Mouse (Mus musculus): ENCODE results near the gene Rilpl1. TPM values are rescaled to one million over a fixed set of nuclear protein-coding genes. Genes with fewer than 3 reads are reported as not detected.
"Not testable (repeated sequence)": the region's sequence is repeated elsewhere in the genome, so short reads cannot be mapped to it uniquely, and the experiment has no call there.

Rilpl1 gene
- polyA plus RNA-seq, 1 experiment from 2014 or later: 11.8 TPM

DNA sequence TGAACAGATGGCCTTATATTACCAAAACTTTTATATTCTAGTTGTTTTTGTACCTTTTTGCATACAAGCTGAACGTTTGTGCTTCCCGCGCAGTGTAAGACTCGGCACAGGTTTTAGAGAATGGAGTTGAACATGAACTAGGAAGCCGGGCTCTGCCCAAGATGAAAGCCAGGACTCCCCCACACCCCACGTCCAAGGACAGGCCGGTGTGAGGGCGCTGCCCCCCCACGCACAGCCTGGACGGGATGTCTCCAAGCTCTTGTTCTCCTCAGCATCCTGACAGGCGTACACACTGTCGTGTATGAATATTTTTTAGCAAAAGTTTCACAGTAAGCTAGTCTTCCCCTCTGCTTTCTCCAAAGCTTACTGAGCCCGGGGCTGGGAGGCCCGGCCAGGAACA lies 70.3 kb downstream of the Rilpl1 start:
- not testable (repeated sequence) for H3K4me1 ChIP-seq; H3K9ac ChIP-seq; H3K27me3 ChIP-seq (replicated peaks); ATAC-seq (replicated peaks); H3K9me3 ChIP-seq; H3K4me3 ChIP-seq; H3K4me2 ChIP-seq; H3K27ac ChIP-seq
- H3K36me3 ChIP-seq (replicated peaks): peaks cover 60% of the 10 kb centered on the region
- 94% methylated on average over 14 of the region's 14 CpGs for WGBS

DNA sequence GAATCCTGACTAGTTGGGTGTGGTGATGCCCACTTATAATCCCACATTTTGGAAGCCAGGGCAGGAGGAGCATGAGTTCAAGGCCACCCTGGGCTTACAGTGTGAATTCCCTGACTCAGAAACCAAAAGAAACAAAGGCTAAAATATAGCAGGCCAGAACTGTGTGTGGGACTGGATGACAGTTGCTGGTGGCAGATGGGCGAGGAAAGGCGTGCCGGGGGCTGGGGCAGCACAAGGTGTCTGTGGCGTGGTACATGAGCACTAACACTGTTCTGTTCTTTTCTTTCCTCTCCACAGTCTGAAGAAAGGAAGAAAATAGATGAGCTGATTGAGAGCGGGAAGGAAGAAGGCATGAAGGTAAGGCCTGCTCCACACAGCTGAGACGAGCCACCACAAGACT lies 74.4 kb downstream of the Rilpl1 start:
- Histone ChIP-seq H3K4me1 (no peaks in the 10 kb centered on the region), H3K4me3 (no peak overlapping the region), H3K27me3 (replicated peaks) (no peaks in the 10 kb centered on the region), H3K9ac (no peak overlapping the region), H3K27ac (no peak overlapping the region), H3K9me3 (no peaks in the 10 kb centered on the region), H3K36me3 (replicated peaks) (peaks cover 62% of the 10 kb centered on the region), H3K4me2 (no peak overlapping the region)
- WGBS: 95% methylated on average over 6 of the region's 6 CpGs
- no peak for ATAC-seq (replicated peaks)

DNA sequence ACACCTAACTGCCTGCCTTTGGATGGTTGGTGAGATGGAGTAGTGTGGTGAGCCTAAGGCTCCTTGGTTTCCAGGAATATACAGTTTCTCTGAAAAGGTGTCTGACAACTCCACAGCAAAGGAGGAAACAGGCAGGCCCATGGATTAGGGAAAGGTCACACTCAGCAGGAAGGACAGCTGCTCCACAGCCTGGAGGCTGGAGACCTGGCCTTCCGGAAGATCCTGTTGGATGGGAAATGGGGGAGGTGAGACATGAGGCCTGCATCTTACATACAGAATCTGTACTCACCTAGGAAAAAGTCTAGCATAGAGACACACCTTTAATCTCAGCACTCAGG lies 77.1 kb downstream of the Rilpl1 start:
- H3K36me3 ChIP-seq (replicated peaks): peaks cover 50% of the 10 kb centered on the region; the same call in 1 of the 2 replicates
- no peaks in the 10 kb centered on the region for H3K9me3 ChIP-seq
- no peak overlapping the region for H3K9ac ChIP-seq
- H3K27ac ChIP-seq: no peak overlapping the region
- ATAC-seq (replicated peaks): no peak
- no peak overlapping the region for H3K4me3 ChIP-seq
- 83% methylated on average over 1 of the region's 1 CpGs for WGBS
- H3K27me3 ChIP-seq (replicated peaks): no peaks in the 10 kb centered on the region
- H3K4me1 ChIP-seq: 0 out of 2 replicates have a peak, but pooled peaks cover 5% of the 10 kb centered on the region
- H3K4me2 ChIP-seq: no peak overlapping the region

DNA sequence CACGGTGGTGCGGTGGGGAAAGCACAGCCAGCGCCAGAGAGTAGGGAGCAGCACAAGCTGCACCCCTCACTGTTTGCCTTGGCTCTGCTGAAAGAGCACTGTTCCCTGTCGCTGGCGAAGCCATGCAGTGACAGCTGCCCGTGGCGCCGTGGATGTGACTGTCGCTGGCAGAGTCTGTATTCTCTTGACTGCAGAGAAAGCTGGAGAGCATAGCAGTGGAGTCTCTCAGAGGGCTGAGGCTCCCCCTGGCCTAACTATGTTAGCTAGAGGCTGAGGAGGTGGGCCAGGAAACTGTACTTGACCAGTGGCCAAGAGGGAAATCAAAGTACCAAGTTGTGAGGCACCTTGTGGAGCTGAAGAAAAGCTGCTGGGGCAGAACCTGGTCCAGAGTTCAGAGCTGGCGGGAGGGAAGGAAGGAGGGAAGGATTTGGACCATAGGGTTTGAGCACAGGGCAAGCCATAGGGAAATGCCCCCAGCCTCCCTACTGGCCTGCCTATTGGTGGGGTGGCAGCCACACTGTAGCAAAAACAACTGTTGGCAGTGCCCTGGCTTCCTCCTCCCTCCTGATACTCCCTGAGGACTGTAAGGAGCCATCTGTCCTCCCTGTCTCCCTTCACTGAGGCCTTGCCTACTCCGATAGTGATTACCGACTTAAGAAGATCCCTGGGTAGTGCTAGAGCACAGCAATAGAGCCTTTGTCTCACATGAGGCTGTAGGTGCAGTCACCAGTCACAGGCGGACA lies 77.7 kb downstream of the Rilpl1 start:
- Histone ChIP-seq H3K4me3 (no peak overlapping the region), H3K27ac (0 out of 2 replicates have a peak overlapping the region, but pooled peaks have one; percentile 8), H3K36me3 (replicated peaks) (peaks cover 46% of the 10 kb centered on the region; the same call in 1 of the 2 replicates), H3K4me1 (0 out of 2 replicates have a peak, but pooled peaks cover 9% of the 10 kb centered on the region), H3K9me3 (no peaks in the 10 kb centered on the region), H3K4me2 (no peak overlapping the region), H3K27me3 (replicated peaks) (no peaks in the 10 kb centered on the region), H3K9ac (no peak overlapping the region)
- WGBS: 77% methylated on average over 13 of the region's 13 CpGs
- no peak for ATAC-seq (replicated peaks)

DNA sequence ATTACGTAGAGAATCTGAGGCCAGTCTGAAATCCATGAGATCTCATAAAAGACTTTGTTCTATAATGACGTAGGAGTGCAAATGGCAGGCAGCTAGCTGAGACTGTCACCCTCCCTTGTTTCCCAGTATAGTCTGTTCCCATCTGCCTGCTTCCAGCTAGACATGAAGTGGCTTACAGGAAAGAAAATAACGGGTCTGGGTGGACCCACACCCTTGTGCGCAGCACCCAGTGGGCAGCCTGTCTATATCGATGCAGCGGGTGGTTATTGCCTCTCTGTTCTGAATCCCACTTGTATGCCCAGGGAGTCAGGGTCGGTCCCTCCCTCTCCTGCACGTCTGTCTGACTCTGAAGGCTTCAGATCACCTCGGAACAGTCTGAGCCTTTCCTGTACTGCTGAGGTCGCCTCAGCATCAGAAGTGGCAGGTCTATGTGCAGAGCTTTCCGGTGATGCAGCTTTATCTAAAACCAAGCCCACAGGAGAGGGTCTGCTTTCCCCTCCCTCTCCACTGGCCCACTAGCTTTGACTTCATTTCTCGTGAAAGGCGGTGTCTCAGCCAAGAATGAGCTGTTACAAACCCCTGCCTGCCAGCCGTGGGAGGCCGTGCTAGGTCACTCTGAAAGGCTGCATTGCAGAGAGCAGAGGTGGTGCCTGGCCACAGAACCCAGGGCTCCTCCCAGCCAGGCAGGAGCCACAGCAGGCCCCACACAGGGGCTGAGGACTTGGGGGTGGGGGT lies 78.5 kb downstream of the Rilpl1 start:
- no peak for ATAC-seq (replicated peaks)
- Histone ChIP-seq H3K4me3 (no peak overlapping the region), H3K36me3 (replicated peaks) (peaks cover 45% of the 10 kb centered on the region; the same call in 1 of the 2 replicates), H3K9me3 (no peaks in the 10 kb centered on the region), H3K27ac (no peak overlapping the region), H3K4me1 (0 out of 2 replicates have a peak, but pooled peaks cover 9% of the 10 kb centered on the region), H3K27me3 (replicated peaks) (no peaks in the 10 kb centered on the region), H3K9ac (no peak overlapping the region), H3K4me2 (no peak overlapping the region)
- WGBS: 77% methylated on average over 15 of the region's 15 CpGs

DNA sequence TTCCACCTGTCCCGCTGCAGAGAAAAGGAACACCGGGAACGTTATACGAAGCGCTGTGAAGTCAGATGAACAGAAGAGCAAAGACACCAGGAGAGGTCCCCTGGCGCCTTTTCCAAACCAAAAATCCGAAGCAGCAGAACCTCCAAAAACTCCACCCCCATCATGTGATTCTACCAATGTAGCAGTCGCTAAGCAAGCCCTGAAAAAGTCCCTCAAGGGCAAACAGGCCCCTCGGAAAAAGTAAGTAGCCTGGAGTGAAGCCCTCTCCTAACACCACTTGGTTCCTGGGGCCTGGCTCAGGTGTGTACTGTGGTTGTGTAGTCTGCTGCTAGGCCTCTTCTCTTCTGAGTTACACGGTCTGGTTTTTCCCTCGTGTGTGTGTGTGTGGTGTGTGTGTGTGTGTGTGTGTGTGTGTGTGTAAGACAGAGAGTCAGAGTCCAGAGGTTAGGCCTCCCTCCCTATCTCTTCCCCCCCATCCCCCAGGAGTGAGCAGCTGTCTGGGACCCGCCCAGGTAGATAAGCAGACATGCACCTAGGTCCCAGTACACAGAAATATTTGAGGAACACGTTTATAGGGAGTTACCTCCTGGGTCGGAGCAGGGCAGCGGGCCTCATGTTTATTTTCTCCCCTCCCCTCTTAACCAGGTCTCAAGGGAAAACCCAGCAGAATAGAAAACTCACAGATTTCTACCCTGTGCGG lies 80.4 kb downstream of the Rilpl1 start:
- peaks cover 38% of the 10 kb centered on the region; the same call in 1 of the 2 replicates for H3K36me3 ChIP-seq (replicated peaks)
- ATAC-seq (replicated peaks): no peak
- WGBS: 89% methylated on average over 16 of the region's 16 CpGs

DNA sequence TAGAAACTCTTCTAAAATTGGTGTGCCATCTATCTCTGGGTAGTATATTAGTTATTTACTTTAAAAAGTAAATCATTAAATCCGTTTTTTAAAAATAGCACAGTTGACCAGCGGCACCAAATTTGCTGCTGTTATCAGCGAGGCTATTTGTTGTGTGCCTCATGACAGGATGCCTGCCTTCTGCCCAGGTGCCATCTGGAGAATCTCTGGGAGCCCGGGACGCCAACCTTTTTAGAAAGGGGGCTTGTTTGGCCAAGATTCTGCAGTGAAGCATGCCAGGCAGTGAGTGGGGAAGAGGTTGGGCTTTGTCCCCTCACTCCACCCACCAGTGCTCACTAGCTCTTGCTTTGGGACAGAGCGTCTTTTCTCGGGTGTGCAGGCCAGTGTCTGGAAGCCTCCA lies 81.1 kb downstream of the Rilpl1 start:
- Histone ChIP-seq H3K9ac (no peak overlapping the region), H3K4me2 (no peak overlapping the region), H3K27me3 (replicated peaks) (no peaks in the 10 kb centered on the region), H3K36me3 (replicated peaks) (peaks cover 36% of the 10 kb centered on the region; the same call in 1 of the 2 replicates), H3K27ac (no peak overlapping the region), H3K4me3 (no peak overlapping the region), H3K9me3 (no peaks in the 10 kb centered on the region), H3K4me1 (peaks cover 23% of the 10 kb centered on the region)
- WGBS: 92% methylated on average over 7 of the region's 7 CpGs
- ATAC-seq (replicated peaks): no peak

More for the DNA sequence above, 80.4 kb downstream of the Rilpl1 start:
- no peak overlapping the region for H3K4me2 ChIP-seq
- no peaks in the 10 kb centered on the region for H3K27me3 ChIP-seq (replicated peaks)
- H3K27ac ChIP-seq: no peak overlapping the region
- H3K4me1 ChIP-seq: peaks cover 23% of the 10 kb centered on the region
- no peak overlapping the region for H3K9ac ChIP-seq
- H3K9me3 ChIP-seq: no peaks in the 10 kb centered on the region
- no peak overlapping the region for H3K4me3 ChIP-seq

DNA sequence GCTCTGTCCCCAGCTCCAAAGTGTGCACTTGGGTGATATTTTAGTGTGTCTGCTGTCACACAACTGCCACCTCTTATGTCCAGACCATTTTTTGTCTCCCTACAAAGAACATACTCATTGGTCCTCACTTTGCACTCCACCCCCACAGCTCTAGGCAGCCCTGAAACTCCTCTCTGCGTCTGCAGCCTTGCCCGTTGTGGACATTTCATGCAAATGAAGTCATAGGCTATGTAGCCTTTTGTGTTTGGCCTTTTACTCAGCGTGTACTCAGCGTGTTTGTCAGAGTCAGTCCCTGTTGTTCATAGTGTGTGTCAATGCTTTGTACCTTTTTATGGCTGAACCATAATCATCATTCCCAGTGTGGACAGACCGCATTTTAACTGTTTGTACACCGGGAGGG lies 81.7 kb downstream of the Rilpl1 start:
- H3K4me3 ChIP-seq: no peak overlapping the region
- WGBS: 72% methylated on average over 6 of the region's 6 CpGs
- H3K9me3 ChIP-seq: no peaks in the 10 kb centered on the region
- no peak overlapping the region for H3K27ac ChIP-seq
- H3K9ac ChIP-seq: no peak overlapping the region
- no peak overlapping the region for H3K4me2 ChIP-seq
- no peaks in the 10 kb centered on the region for H3K27me3 ChIP-seq (replicated peaks)
- peaks cover 33% of the 10 kb centered on the region; the same call in 1 of the 2 replicates for H3K36me3 ChIP-seq (replicated peaks)
- peaks cover 29% of the 10 kb centered on the region for H3K4me1 ChIP-seq
- no peak for ATAC-seq (replicated peaks)

DNA sequence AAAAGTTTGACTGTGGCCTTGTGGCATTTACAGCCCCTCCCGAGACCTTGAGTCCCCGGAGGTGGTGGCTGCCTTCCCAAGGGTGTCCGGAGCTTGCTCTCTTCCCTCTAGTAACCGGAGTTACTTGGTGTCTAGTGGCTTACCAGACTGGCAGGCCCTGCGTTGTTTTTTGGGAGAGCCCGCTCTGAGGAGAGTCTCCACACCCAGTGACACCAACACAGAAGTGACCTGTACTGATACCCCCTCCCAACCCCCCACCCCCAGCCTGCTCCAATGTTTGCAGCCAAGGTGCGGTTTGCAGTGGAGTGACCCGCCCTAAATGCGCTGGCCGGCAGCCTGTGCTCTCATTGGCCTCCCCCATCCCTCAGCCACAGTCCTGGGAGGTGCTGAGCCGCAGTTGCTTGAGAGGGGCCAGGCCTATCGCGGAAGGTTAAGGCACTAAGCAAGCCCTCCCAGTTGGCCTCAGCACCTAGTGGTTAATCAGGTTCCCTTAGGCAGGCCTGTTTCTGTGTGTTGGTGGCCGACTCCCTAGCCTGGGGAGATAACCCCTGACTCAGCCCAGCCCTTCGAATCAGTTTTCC lies 84.8 kb downstream of the Rilpl1 start:
- H3K9me3 ChIP-seq: no peaks in the 10 kb centered on the region
- H3K4me1 ChIP-seq: peaks cover 32% of the 10 kb centered on the region
- H3K36me3 ChIP-seq (replicated peaks): peaks cover 20% of the 10 kb centered on the region; the same call in 1 of the 2 replicates
- peak overlapping the region; percentile 94 for H3K4me2 ChIP-seq
- no peaks in the 10 kb centered on the region for H3K27me3 ChIP-seq (replicated peaks)
- H3K4me3 ChIP-seq: peak overlapping the region; percentile 91
- no peak for ATAC-seq (replicated peaks)
- 2% methylated on average over 15 of the region's 15 CpGs for WGBS
- peak overlapping the region; percentile 93 for H3K9ac ChIP-seq
- H3K27ac ChIP-seq: no peak overlapping the region

DNA sequence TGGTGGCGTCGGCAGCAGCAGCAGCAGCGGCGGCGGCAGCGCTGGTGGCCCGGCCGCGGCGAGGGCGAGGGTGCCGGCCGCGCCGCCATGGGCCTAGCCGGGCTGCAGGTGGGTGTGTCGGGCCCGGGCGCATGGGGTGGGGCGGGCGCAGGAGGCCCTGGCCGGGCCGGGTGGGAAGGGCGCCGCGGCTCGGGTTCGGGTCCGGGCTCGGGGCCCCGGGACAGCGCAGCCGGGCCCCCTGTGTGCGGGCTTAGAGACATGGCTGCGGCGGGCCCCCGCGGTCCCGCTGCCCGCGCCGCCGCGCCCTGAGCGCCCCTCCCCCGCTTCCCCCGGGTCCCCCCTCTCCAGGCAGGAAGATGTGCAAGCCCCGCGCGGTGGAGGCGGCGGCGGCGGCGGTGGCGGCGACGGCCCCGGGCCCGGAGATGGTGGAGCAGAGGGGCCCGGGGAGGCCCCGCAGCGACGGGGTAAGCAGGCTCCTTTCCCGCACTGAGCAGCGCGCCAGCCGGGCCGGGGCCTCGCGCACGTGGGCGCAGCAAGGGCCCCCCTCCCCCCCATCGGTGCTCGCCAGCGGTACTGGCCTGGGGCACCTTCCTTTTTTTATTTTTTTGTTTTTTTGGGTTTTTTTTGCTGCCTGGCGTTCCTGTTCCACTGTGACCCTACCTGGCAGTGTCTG lies 85.4 kb downstream of the Rilpl1 start:
- Histone ChIP-seq H3K36me3 (replicated peaks) (peaks cover 20% of the 10 kb centered on the region; the same call in 1 of the 2 replicates), H3K4me1 (peaks cover 33% of the 10 kb centered on the region), H3K27me3 (replicated peaks) (no peaks in the 10 kb centered on the region), H3K27ac (peak overlapping the region; percentile 81), H3K9me3 (no peaks in the 10 kb centered on the region), H3K4me3 (peak overlapping the region; percentile 91), H3K9ac (peak overlapping the region; percentile 93), H3K4me2 (peak overlapping the region; percentile 94)
- peak; percentile 70 for ATAC-seq (replicated peaks)
- WGBS: under 1% methylated on average over 48 of the region's 77 CpGs

DNA sequence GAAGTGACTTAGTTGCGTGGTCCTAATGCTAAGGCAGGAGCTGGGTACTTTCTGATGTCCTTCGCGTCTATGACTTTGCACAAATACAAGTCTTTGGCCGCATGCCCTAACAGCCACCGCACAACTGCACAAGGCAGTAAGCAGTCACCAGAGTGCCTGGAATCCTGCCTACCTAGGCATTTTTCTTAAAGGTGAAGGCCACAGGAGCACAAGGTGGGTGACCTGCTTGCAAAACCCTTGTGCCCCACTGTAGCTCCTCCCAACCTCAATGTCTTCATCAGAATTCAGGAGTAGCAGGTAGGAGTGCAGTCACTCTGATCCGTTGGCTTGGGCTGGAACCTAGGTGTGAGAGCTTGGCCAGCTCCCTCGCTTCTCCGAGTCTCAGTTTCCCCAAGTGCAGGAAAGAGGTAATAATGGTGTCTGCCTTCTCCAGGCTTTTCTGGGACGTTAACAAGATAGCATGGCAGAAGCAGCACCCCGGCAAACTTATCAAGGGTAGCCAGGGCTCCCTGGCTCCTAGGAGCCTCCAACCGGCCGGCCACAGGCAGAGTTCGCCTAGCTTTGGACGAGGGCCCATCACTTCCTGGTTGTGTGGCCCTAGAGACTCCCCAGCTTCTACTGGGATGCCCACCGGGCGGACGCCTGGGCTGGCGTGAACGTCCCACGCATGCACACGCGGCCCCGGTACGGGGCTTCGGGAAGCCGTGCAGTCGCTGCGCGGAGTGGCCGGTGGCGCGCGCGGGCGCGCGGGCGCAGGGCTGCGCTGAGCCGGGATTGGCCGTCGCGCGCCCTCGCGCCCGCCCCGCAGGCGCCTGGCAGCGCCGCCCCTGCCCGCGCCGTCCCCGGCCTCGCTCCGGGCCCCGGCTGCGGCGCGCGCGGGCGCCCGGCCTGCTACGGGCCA lies 86.3 kb downstream of the Rilpl1 start:
- WGBS: 6% methylated on average over 58 of the region's 66 CpGs
- H3K9me3 ChIP-seq: no peaks in the 10 kb centered on the region
- peaks cover 12% of the 10 kb centered on the region; the same call in 1 of the 2 replicates for H3K36me3 ChIP-seq (replicated peaks)
- H3K4me2 ChIP-seq: peak overlapping the region; percentile 94
- no peaks in the 10 kb centered on the region for H3K27me3 ChIP-seq (replicated peaks)
- peak overlapping the region; percentile 81 for H3K27ac ChIP-seq
- peak; percentile 92 for ATAC-seq (replicated peaks)
- peaks cover 42% of the 10 kb centered on the region for H3K4me1 ChIP-seq
- peak overlapping the region; percentile 91 for H3K4me3 ChIP-seq
- H3K9ac ChIP-seq: peak overlapping the region; percentile 93
